Mouse (Mus musculus) urinary bladder, postnatal 4 days (tissue): ENCODE data around the gene Smarca4.

Source experiments
- DNase-seq, 2 experiments: peaks; one replicate each; pipeline ENCODE4 v3.0.0; 2021 to 2022; ENCODE audit warnings: low spot score in 2 of 2

The Smarca4 gene

GRCm38 (mm10) chr9:21601073-21601472 is 14.9 kb upstream of the Smarca4 start:
- no peak for DNase-seq

DNA sequence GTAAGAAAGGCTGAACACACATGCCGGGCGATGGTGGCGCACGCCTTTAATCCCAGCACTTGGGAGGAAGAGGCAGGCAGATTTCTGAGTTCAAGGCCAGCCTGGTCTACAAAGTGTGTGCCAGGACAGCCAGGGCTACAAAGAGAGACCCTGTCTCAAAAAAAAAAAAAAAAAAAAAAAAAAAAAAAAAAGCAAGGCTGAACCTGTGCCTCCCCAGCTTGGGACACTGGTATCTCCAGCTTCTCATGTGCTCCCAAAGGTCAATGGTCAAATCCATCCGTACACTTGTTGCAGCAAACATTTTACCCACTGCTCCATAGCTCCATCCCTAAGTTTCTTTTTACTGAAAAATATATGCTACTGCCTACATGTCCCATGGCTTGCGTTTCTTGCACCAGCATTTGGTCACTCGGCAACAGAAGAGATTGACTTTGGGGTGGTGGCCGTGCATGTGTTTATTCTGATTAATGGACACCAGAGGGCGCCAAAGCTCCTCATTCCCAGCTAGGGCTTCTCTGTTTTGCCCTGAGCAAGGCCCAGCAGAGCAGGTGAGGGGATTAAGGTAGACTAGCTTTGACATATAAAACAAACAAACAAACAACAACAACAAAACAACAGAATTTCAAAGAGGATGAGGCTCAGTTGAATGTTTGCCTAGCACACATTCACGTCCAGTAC is 14.1 kb upstream of the Smarca4 start:
- peak in 1 of 2 experiments; percentile 54 for DNase-seq

DNA sequence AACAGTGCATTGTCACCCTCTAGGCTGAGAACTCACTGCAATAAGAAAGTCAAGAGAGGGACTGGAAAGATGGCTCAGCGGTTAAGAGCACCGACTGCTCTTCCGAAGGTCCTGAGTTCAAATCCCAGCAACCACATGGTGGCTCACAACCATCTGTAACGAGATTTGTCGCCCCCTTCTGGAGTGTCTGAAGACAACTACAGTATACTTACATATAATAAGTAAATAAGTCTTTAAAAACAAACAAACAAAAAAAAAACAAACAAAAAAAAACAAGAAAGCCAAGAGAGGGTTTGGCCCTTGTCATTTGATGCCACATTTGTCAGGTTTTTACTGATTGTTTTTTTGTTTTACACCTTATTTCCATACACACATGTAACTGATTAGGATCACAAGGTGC is 11.8 kb upstream of the Smarca4 start:
- no peak for DNase-seq

DNA sequence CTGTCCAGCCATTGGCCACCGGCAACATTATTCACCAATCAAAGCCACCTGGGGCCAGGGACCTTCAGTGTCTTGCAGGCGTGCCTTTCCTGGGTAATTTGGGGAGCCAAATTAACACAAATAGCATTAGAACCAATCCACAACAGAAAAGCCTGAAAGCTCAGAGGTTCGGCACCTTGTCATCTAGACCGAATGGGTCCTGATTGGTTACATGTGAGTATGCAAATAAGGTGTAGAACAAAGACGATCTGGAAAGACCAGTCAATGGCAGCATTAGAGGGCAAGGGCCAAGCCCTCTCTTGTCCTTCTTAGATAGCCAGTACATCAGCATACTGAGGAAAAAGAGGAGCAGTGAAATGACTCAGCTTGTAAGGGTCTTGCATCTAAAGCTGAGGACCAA is 10.1 kb upstream of the Smarca4 start:
- no peak for DNase-seq

DNA sequence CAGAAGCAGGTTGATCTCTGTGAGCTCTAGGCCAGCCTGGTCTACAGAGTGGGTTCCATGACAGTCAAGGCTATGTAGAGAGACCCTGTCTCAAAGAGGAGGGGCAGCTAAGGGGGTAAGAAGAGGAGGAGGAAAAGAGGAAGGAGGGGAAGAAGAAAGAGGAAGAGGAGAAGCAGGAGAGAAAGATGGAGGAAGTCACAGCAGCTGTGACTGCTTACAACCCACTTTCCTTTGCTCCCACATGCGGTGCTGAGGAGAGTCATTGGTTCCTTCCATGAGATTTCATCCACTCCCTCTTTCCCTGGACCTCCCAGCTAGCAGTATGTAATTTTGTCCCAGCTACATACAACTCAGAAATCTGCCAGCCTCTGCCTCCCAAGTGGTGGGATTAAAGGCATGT is 9.3 kb upstream of the Smarca4 start:
- DNase-seq, result no peak

GRCm38 (mm10) chr9:21609861-21610260 is 6.1 kb upstream of the Smarca4 start:
- no peak for DNase-seq

- DNase-seq, result no peak
Measured at GRCm38 (mm10) chr9:21614864-21615616, 929 bp upstream of the Smarca4 start.

DNA sequence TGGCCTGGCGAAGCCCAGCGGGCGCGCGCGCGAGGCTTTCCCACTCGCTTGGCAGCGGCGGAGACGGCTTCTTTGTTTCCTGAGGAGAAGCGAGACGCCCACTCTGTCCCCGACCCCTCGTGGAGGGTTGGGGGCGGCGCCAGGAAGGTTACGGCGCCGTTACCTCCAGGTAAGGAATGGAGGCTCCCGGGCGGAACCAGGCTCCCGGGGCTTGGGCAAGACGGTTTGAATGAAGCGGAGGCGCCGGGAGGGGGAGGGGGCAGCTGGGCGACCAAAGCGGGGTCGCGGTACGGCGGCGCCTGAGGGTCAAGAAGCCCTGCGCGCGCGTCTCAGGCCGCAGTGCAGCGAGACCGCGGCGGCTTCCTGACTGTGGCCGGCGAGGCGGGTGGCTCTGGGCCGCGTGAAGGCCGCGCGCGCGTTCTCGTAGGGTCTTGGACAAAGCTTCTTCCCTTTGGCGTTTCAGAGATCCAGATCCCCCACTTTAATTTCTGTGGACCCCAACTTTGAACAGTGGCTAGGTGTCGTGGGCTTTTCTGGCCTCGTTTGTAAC is 338 bp downstream of the Smarca4 start:
- peak; percentile 86 to 88 for DNase-seq

DNA sequence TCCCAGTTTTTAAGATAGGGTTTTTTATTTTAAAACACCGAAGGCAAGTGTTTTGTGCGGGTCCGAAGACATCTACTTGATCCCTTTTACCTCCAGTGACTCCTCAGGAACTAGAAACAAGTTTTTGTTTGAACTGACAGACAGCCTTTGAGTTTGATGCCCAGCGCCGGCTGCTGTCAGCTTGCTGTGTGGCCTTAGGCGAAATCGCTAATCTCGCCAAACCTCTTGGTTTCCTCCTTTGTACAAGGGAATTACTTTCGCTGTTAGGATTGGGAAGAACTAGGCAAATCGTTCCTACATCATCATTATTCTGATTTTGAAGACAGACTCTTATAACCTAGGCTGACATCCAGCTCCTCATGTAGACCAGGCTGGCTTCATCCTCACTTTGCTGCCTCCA is 1.1 kb downstream of the Smarca4 start:
- DNase-seq, result no peak

GRCm38 (mm10) chr9:21620229-21620628 is 4.3 kb downstream of the Smarca4 start:
- no peak for DNase-seq

DNA sequence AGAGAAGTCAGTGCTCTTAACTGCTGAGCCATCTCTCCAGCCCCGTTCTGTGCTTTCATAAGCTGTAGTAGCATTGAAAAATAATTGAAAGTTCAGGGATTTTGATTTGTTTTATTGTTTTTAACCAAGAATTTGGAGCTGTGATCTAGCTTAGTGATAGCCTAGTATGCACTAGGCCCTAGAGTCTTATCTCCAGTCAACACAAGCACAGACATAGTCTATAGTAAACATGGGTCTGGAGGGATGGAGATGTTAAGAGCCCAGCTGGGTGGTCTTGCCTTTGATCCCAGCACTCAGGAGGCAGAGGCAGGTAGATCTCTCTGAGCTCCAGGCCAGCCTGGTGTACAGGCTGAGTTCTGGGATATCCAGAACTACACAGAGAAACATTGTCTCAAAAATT is 6.7 kb downstream of the Smarca4 start:
- no peak for DNase-seq

DNA sequence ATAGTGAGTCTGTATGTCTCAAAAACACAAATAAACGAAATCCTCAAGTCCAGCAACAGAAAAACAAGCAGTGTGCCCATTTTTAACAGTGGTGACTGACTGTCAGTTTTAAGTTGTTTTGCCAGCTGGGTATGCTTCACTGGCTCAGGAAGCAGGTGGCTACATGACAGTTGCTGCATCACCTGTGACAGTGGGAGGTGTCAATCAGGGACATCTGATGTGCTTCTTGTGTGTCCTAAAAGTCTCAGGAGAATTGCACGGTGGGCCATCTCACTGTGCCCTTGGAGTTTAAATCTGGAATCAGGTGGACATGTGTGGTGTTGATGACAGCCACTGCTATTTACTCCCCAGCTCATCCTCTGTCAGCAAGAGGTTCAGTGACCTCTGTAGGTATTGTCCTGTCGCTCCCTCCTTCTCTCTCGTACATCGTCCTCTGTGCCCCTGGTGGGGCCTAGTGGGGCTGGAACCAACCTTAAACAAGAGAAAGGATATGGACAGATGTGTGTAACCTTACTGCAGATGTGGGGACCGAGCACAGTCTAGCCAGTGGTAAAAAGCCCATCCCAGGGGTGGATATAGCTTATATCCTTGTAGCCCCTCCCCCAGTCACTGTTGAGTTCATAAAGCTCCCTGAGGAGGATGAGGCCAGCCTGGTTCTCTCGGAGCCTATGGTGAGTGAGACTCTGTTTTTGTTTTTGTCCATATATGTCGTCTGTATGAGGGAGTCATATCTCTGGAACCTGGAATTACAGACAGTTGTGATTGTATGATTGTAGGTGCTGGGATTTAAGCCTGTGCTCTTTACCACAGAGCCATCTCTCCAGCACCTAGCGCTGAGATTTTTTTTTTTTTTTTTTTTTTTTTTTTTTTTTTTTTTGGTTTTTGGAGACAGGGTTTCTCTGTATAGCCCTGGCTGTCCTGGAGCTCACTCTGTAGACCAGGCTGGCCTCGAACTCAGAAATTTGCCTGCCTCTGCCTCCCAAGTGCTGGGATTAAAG is 9.7 kb downstream of the Smarca4 start:
- no peak for DNase-seq

DNA sequence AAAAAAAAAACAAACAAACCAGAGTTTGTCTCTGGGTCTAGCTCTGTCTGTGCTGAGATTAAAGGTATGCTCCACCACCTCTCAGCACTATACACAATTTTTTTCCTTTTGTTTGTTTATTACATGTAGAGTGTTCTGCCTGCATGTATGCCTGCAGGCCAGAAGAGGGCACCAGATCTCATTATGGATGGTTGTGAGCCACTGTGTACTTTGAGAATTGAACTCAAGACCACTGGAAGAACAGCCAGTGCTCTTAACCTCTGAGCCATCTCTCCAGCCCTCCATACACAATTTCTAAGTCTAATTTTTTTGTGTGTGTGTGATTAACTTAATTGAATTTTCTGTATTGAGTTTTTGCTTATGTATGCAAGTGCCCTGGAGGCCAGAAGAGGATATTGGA is 10.6 kb downstream of the Smarca4 start:
- no peak for DNase-seq

DNA sequence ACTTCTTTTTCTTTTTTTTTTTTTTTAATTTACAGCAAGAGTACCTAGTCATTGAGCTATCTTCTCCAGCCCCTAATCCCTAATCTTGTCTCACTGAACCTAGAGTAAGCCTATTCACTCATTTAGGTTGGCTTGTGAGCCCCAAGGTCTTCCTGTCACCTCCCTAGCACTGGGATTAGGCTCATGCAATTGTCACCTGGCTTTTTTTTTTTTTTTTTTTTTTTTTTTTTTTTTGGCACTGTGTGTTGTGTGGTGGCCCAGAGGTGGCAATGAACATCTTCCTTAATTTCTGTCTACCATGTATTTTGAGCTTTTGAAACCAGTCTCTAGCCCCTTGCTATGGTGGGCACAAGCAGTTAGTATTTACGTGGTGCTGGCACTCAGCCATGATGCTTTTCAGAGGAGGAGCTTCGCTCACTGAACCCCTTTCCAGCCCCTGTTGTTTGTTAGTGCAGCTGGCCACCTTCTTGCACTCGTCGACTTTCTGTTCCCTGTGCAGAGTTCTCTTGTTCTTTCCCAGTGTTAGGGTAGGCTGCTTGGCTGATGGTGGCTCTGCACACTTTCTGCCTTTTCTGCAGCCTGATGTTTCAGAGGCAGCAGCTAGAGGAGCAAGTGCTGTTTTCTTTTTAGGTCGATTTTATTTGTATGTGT is 11.3 kb downstream of the Smarca4 start:
- DNase-seq, result no peak

GRCm38 (mm10) chr9:21630673-21631072 is 14.7 kb downstream of the Smarca4 start:
- no peak for DNase-seq

GRCm38 (mm10) chr9:21633106-21633505 is 17.1 kb downstream of the Smarca4 start:
- no peak for DNase-seq

DNA sequence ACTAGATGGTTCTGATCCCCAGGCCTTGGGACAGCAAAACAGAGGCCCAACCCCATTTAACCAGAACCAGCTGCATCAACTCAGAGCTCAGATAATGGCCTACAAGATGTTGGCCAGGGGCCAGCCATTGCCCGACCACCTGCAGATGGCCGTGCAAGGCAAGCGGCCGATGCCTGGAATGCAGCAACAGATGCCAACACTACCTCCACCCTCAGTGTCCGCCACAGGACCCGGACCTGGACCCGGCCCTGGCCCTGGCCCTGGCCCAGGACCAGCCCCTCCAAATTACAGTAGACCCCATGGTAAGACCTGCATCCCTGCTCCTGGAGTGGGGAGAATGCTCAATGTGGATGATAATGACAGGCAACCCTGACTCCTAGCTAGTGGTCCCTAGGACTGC is 19.7 kb downstream of the Smarca4 start:
- no peak for DNase-seq

DNA sequence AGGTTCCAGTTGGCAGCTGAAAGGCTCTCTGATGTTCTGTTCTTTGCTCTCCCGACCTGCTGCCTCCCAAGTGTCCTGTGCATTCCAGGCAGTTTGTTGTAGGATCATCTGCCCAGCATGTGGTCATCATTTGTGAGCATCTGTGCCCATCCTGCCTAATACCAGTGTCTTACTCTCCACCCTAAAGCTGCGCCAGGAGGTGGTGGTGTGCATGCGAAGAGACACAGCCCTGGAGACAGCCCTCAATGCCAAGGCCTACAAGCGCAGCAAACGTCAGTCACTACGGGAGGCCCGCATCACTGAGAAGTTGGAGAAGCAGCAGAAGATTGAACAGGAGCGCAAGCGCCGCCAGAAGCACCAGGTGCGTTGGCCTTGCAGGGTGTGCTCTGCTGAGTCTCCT is 23.1 kb downstream of the Smarca4 start:
- DNase-seq, result no peak

GRCm38 (mm10) chr9:21646366-21646765 is 30.4 kb downstream of the Smarca4 start:
- DNase-seq, result no peak

- no peak for DNase-seq
Measured at GRCm38 (mm10) chr9:21647721-21648120, 31.8 kb downstream of the Smarca4 start.

DNA sequence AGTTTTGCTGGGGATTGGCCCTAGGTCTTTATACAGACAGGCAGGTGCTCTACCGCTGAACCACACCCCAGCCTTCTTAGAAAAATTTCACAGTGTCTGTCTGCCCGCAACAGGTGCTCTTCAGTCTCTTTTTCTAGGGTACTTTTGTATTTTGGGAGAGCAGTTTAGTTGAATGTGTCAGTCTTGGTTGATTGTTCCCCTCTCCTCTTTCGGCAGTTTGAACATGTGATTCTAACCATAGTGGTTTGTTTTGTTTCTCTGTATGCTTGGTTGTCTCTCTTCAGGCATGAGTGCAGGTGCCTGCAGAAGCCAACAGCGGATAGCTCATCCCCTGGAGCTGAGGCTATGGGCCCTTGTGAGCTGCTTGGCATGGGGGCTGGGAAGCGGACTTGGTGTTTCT is 36.3 kb downstream of the Smarca4 start:
- DNase-seq, result no peak
